Mouse (Mus musculus) gastrocnemius, postnatal 25 days (tissue): ENCODE data around the gene Hacl1. TPM values are rescaled to one million over a fixed set of nuclear protein-coding genes. Genes with fewer than 3 reads are reported as not detected.

Source experiments
- DNase-seq: peaks from one replicate; pipeline ENCODE4 v3.0.0; 2022
- total RNA-seq, 2 experiments: library from RNA; stranded (reverse); gene quantifications; 1 replicate in 1 of 2; 2 replicates in 1 of 2; pipeline ENCODE4 v1.2.3; 2021

The Hacl1 gene
- total RNA-seq, 2 experiments from 2014 or later: 3.7 to 7.8 TPM

- DNase-seq: peak; percentile 87
Observed at GRCm38 (mm10) chr14:31662555-31663211, 21.6 kb upstream of the Hacl1 start.

- peak; percentile 89 for DNase-seq
Observed at GRCm38 (mm10) chr14:31661671-31662554, 20.8 kb upstream of the Hacl1 start.

DNA sequence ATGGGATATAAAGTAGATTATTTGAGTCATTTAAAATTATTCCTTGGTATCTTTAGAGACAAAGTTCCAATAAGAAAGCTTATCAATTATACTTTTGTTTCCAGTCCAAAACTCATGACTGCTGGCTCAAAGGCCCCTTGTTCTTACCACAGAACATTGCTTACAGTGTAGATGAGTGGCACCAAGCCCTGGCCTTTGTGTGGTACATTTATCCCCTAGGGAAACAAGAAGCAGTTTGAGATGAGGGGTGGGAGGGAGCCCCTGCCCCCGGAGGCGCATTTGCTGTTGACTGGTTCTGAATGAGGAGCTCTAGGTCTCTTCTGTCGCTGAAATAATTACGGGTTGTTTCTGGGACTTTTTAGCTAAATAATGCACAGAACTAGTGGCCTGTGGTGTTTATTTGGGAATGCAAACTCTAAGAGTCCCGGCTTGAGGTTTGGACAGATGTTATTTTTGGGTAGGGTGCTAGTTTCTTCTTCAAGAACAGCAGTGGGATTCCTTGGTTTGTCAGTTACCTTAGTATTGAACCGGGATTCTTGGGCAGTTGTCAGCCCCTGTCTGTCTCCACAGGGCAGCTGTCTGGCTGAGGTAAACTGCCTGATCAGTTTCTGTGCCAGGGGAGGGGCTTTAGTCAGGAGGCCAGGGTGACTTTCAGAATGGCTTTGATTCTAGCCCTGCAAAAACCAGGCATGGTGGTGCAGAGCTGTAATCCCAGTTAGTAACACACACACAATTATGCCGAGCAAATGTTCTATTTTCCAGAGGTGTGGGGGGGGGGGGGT is 19.4 kb upstream of the Hacl1 start:
- no peak for DNase-seq

DNA sequence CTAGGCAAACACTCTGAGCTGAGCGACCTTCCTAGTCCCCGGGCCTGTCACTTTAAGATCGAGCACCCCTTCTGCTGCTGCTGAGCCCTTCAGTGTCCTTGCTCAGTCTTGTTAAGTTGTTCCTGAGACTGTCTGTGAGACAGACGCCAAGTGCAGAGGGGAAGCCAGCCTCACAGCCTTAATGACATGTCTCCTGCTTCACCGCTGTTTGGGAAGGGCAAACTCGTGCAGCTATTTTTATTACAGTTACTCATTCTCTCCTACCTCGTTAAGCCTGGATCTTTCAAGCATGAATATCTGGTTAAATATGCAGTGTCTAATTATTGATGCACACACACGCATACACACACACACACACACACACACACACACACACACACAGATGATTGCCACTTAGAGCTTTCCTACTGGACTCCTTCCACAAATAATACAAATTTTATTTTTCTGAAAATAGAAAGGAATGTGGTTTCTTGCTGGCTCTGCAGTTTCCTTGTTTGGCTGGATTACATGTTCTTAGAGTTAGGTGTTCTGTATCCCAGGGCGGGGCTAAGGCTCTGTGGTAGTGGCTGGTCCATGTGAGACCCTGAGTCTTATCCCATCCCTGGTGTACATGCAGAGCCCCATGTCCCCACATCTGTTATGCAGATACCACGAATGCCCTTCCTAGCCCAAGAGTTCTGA is 18.6 kb upstream of the Hacl1 start:
- peak; percentile 74 for DNase-seq

GRCm38 (mm10) chr14:31658126-31658680 is 17.1 kb upstream of the Hacl1 start:
- no peak for DNase-seq

GRCm38 (mm10) chr14:31656857-31657645 is 16.0 kb upstream of the Hacl1 start:
- DNase-seq: no peak

DNA sequence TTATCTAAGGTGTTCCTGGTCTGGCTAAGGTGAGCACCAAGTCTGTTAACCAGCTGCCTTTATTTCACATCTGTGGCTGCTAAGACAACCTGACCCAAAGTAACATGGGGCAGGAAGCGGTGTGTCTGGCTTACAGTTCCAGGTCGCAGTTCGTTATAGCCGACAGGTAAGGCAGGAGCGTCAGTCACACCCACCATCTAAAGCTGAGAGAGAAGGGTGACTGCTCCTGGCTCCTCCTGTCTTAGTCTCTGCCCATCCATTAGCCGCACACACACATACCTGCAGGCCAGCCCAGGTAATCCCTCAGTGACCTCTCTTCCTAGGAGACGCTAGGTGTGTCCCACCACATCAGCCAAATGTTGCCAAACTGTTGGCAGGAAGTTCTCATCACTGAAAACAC is 15.3 kb upstream of the Hacl1 start:
- DNase-seq: no peak

GRCm38 (mm10) chr14:31655406-31655805 is 14.3 kb upstream of the Hacl1 start:
- no peak for DNase-seq

- no peak for DNase-seq
Observed at GRCm38 (mm10) chr14:31654816-31655215, 13.7 kb upstream of the Hacl1 start.

- DNase-seq: no peak
Observed at GRCm38 (mm10) chr14:31653101-31653875, 12.2 kb upstream of the Hacl1 start.

DNA sequence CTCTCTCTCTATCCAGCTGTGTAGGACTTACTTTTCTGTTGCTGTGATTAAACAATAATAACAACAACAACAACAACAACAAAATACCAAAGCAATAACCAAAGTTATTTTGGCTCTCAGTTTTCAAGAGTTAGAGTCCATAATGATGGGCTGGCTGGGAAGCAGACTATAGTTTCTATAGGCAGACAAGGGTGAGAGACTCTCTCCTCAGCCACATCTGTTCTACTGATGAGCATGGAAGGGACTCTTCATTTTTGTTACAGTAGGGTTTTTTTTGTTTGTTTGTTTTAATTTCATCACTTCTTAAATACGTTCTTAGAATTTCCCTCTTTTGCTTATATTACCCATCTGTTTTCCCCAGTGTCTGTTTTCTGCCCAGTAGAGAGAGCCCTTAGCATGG is 11.5 kb upstream of the Hacl1 start:
- no peak for DNase-seq

DNA sequence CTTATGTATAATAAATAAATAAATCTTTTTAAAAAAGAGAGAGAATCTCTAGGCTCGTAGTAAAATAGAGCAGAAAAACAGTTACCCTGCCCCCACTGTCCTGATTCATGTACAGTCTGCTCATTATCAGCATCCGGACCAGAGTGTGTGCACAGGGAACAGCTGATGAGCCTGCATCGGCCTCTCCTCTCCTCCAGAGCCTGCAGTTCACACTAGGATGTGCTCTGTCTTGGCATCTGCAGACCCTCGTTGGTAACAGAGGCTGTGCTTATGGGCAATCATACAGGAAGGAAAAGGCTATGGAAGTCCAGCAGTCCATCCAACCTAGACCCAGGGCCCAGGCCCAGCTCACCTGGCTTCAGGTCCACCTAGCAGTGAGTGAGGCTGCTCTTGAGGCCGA is 11.0 kb upstream of the Hacl1 start:
- DNase-seq: no peak

DNA sequence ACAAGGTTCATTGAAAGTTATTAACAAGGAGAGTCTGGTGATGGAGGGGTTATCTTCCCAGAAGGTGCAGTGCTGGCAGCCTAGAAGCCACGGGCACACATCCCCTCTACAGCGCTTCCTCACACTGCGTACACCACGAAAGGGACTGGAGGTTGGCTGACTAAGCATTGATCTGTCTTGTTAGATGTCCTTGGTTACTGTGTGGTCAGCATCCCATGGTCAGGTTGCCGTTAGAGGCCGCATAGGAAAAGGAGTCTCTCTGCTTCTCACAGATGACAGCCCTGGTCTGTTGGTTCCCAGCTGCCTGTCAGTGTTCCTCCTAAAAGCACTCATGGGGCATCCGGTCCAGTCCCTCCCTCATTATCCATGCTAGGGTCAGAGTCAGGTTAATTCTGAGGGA is 10.1 kb upstream of the Hacl1 start:
- no peak for DNase-seq

DNA sequence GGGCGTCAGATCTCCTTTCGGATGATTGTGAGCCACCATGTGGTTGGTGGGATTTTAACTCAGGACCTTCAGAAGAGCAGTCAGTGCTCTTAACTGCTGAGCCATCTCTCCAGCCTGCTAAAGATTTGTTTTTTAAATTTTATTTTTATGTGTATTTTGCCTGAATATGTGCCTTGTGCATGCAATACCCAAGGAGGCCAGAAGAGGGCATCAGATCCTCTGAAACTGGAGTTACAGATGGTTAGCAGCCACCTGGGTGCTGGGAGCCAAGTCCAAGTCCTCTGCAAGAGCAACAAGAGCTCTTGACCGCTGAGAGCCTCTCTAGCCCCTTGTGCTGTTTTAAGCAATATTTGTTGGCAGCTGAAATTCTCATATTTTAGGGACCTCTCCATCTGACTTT is 9.3 kb upstream of the Hacl1 start:
- DNase-seq: no peak

- no peak for DNase-seq
Observed at GRCm38 (mm10) chr14:31647991-31648390, 6.9 kb upstream of the Hacl1 start.

- no peak for DNase-seq
Observed at GRCm38 (mm10) chr14:31645920-31646319, 4.8 kb upstream of the Hacl1 start.

GRCm38 (mm10) chr14:31644931-31645547 is 4.0 kb upstream of the Hacl1 start:
- no peak for DNase-seq

DNA sequence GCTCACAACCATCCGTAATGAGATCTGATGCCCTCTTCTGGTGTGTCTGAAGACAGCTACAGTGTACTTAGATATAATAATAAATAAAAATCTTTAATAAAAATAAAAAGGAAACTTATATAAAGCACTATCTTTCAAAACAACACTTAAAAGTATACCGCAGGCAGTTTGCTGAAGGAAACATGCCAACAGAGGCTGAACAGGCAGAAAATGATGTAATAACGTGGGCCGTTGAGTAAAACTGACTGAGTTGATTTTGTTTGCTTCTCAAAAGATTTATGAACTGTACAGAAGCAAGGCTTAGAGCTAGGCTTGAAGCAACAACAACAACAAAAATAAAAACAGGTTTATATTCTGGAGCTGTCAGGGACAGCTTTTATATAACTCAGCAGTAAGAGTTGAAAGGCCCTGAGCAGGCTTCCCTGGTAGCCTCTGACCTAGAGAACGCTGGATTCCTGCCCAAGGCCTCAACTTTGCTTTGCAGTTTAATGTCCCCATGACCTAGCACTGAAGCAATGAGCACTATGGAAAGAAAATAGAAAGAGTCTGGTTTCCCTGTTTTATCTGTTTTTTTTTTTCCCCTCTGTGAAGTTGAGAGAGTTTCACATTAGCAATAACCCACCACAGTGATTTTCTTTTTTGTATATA is 3.2 kb upstream of the Hacl1 start:
- DNase-seq: no peak

DNA sequence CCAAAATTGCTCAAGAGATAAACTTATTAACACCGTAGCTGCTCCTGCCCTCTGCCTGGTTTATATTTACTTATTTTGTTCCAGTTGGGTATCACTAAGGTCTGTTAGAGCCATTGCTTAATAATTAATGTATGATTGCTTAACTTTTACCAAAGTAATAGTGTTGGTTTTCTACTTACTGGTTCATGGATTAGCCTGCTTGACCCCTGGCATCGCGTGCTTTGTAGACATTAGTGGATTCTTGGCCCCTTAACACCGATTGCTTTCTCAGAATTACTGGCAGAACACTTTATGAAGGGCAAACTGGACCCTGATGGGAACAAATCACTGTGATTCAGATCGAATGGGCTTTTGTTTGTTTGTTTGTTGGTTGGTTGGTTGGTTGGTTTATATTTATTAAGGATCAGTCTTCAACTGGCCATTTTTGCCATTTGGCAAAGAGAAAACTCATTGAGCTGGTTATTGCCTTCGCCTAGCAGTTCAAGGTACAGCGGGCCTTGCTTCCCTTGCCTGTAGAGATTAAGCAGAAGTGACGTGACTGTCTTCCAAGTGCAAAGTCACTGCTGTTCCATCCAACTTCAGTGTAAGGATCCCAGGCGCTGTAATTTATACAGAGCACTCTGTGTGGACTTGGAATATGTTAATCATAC is 545 bp upstream of the Hacl1 start:
- no peak for DNase-seq
